Mouse (Mus musculus): ENCODE data around the gene Mgat5b.

DNA sequence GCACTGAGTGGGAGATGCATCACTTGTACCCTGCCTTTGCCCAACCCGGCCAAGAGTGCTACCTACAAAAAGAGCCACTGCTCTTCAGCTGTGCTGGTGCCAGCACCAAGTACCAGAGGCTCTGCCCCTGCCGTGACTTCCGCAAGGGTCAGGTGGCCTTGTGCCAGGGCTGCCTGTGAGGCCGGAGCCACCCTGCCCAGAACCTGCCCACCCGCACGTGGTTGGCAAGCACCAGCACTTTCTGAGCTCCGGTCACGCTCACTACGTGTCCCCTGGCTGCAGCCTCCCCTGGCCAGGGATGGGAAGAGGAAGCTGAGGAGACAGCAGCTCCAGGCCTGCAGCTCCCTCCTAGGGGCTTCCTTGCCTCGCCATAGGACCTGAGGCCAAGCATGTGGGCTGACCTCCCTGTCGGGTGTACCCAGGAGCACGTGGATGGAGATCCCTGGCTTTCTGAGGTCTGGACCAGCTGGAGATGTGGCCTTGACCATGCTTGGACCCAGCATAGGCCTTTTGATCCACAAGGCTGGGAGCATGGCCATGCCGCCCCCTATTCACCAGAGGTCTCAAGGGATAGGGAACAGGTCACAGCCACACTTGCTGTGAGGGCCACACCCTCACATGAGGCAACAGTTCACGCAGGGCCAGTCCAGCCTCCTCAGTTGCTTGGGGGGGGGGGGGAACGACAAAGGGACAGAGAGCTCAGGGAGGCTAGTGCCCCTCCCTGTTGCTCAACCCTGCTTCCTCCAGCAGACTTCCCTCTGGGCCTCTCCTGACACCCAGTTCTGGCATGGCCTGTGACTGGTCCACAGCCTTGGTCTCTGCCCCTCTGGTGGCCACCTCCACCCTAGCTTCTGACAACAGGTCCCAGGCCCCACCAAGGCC lies 67.1 kb downstream of the Mgat5b start:
- no peak for TF ChIP-seq CTCF (IDR thresholded peaks at IDR 0.05)
- TF ChIP-seq POLR2A (IDR thresholded peaks at IDR 0.05; ENCODE audit: insufficient read depth, low read depth, low read length), result no peak

Data from heart, adult 2 months (tissue).